Mouse (Mus musculus) MEL-GATA-1-ER (cell line): ENCODE measurements at regions not wholly inside any gene's neighbourhood (a gene's known extent, or its start where the extent isn't known, plus 50 kb on each side); places are given as distances from the start of the nearest gene placed in this dataset.

Experiments used
- DNase-seq: peaks from one replicate; pipeline ENCODE4 v3.0.0-alpha.2; 2012; ENCODE audit warnings: low read depth; ENCODE audit errors: extremely low read depth

DNA sequence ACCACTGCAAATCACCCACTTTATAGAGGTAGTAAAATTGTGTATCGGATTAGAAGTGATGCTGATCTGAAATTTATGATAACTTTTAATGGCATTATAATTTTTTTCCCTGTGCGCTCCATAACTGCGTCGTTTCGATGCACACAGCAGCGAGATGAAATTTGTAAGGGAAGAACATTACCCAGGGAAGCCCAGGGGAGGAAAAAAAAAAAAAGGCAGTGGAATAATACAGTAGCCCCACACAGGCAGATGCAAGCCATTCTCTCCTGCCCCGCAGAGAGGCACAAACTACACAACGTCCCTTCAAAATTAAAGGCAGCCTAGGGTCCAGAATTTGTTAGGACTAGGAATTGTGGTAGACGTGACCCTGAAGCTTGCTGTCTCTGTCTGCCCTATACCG lies 234.2 kb downstream of the Il20rb start:
- no peak for DNase-seq
